Mouse (Mus musculus): ENCODE results near the gene Pdxp. TPM values are rescaled to one million over a fixed set of nuclear protein-coding genes. Genes with fewer than 3 reads are reported as not detected.

Gene Pdxp
- polyA plus RNA-seq, 1 experiment from 2014 or later, result 20.3 TPM

DNA sequence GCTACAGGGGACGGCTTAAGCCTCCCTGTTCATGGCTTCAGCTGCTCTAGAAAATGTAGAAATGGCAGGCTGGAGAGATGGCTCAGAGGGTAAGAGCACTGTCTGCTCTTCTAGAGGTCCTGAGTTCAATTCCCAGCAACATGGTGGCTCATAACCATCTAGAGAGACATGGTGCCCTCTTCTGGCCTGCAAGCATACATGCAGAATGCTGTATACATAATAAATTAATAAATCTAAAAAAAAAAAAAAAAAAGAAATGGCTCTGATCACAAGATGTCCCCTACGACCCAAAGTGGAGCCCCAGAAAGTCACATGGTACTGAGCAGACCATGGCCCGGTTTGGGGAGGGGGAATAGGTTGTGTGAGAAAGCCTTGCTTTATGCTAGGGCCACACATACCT lies 41.9 kb downstream of the Pdxp start:
- H3K9me3 ChIP-seq, result no peaks in the 10 kb centered on the region
- H3K27ac ChIP-seq, result no peak overlapping the region
- H3K27me3 ChIP-seq, result no peaks in the 10 kb centered on the region
- H3K36me3 ChIP-seq, result peaks cover 63% of the 10 kb centered on the region
- H3K9ac ChIP-seq, result no peak overlapping the region
- no peak overlapping the region for H3K4me3 ChIP-seq
- H3K4me2 ChIP-seq (replicated peaks), result no peak overlapping the region
- no peak for ATAC-seq (ENCODE audit: low FRiP score, low read depth)
- H3K4me1 ChIP-seq, result peaks cover 16% of the 10 kb centered on the region
- 72% methylated on average over 3 of the region's 3 CpGs for WGBS

DNA sequence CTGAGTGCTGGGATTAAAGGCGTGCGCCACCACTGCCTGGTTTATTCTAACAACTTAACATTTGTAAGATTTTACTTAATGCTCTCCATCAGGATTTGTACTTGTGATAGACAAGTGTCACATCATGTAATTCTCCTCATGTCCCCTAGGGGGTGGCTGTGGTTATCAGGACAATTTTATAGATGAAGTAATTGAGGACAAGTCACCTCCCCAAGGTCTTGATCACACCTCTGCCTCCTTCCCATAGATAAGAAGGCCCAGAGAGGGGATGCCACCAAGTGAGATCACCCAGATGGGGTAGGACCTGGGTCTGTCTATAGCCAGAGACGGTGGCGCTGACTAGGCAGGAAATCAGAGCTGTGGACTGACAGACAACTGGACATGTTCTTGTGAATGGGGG lies 42.6 kb downstream of the Pdxp start:
- no peaks in the 10 kb centered on the region for H3K27me3 ChIP-seq
- no peak overlapping the region for H3K9ac ChIP-seq
- no peak overlapping the region for H3K4me3 ChIP-seq
- H3K27ac ChIP-seq, result no peak overlapping the region
- no peaks in the 10 kb centered on the region for H3K9me3 ChIP-seq
- peaks cover 16% of the 10 kb centered on the region for H3K4me1 ChIP-seq
- H3K36me3 ChIP-seq, result peaks cover 68% of the 10 kb centered on the region
- H3K4me2 ChIP-seq (replicated peaks), result no peak overlapping the region
- ATAC-seq (ENCODE audit: low FRiP score, low read depth), result no peak
- 79% methylated on average over 4 of the region's 4 CpGs for WGBS

DNA sequence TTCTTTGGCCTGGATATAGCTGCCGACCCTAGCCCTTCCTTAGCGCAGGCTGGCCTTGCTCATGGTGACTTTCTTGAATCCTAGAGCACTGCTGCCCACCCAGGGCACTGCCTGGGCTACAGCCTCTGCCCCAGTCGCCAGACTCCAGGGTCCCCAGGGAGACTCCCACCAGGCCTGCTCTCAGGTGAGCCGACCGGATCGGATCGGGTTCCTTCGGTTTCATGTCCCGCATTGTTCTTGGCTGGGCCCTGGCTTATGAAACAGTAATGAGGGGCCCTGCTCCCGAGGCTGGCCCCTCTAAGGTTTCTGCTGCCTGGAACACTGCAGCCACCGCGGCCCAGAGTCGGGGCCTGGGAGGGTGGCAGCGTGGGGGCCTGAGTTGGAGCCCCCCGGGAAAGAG lies 43.3 kb downstream of the Pdxp start:
- H3K4me3 ChIP-seq, result no peak overlapping the region
- peaks cover 70% of the 10 kb centered on the region for H3K36me3 ChIP-seq
- whole genome bisulfite sequencing, result 44% methylated on average over 15 of the region's 15 CpGs
- ATAC-seq (ENCODE audit: low FRiP score, low read depth), result 0 out of 2 replicates have a peak, but pooled peaks have one; percentile 12
- H3K9me3 ChIP-seq, result no peaks in the 10 kb centered on the region
- no peaks in the 10 kb centered on the region for H3K27me3 ChIP-seq
- peaks cover 16% of the 10 kb centered on the region for H3K4me1 ChIP-seq
- H3K9ac ChIP-seq, result peak overlapping the region; percentile 48
- peak overlapping the region; percentile 58; the same call in 1 of the 2 replicates for H3K27ac ChIP-seq
- H3K4me2 ChIP-seq (replicated peaks), result peak overlapping the region; percentile 32; the same call in 1 of the 2 replicates

DNA sequence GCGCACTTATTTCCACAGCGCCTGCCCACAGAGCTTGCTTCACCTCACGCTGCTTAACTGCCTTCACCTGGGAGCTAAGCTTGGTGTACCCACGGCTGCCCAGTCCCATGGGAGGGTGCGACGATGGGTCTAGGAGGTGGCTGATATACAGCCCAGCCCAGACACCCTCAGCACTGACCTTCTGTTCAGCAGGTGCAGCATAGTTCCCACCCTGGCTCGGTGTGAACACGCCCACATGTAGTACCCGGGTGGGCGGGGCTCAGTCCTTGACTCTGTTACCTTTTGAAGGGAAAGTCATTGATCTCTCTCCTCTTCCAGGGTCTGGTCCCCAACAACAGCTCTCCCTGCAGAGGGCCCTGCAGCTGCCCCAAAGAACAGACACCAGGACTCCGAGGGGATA lies 45.8 kb downstream of the Pdxp start:
- no peak overlapping the region for H3K4me2 ChIP-seq (replicated peaks)
- H3K9me3 ChIP-seq, result no peaks in the 10 kb centered on the region
- H3K36me3 ChIP-seq, result peaks cover 54% of the 10 kb centered on the region
- H3K4me3 ChIP-seq, result no peak overlapping the region
- H3K27me3 ChIP-seq, result no peaks in the 10 kb centered on the region
- no peak overlapping the region for H3K27ac ChIP-seq
- no peak overlapping the region for H3K9ac ChIP-seq
- WGBS, result 83% methylated on average over 11 of the region's 11 CpGs
- no peak for ATAC-seq (ENCODE audit: low FRiP score, low read depth)
- H3K4me1 ChIP-seq, result peaks cover 28% of the 10 kb centered on the region

DNA sequence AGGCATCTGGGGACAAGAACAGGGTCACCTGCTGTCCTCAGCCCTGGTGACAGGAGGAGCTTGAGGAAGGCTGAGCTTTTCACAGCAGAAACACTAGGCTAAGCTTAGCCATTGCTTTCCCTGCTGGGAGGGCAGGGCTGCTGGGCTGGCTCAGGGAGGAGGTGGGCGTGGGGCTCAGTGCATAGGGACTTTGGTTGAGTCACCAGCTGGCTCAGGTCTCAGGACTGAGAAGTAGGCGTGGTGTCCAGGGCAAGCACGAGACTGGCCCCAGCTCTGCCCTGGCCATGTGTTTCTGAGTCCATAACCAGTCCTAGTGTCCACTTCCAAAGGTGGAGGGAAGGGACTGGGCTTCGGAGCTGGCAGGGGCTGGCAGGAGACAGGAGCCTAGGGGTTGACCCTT lies 46.4 kb downstream of the Pdxp start:
- no peak for ATAC-seq (ENCODE audit: low FRiP score, low read depth)
- 83% methylated on average over 4 of the region's 4 CpGs for WGBS
- Histone ChIP-seq H3K36me3 (peaks cover 50% of the 10 kb centered on the region), H3K4me1 (peaks cover 28% of the 10 kb centered on the region), H3K9me3 (no peaks in the 10 kb centered on the region), H3K27me3 (no peaks in the 10 kb centered on the region), H3K4me3 (no peak overlapping the region), H3K4me2 (replicated peaks) (no peak overlapping the region), H3K9ac (0 out of 2 replicates have a peak overlapping the region, but pooled peaks have one; percentile 13), H3K27ac (no peak overlapping the region)

DNA sequence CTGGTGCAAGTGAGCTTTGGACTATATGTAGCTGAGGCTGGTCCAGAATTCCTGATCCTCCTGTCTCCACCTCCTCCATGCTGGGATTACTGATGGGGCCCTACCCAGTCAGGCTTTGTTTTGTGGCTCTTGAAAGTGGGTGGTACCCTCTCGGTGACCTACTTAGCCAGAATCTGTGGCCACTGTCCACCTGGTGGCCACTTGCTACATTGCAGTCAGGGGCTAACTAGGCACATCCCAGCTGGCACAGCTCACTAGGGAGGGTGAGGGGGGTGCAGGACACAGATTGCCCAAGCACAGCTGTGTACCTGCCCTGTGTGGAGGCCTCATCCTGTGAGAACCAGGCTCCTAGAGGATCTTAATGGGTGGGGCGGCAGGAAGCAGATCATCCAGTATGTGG lies 49.2 kb downstream of the Pdxp start:
- H3K9ac ChIP-seq, result no peak overlapping the region
- WGBS, result 45% methylated on average over 2 of the region's 2 CpGs
- H3K4me2 ChIP-seq (replicated peaks), result no peak overlapping the region
- no peak overlapping the region for H3K27ac ChIP-seq
- H3K27me3 ChIP-seq, result no peaks in the 10 kb centered on the region
- peaks cover 12% of the 10 kb centered on the region for H3K4me1 ChIP-seq
- no peaks in the 10 kb centered on the region for H3K9me3 ChIP-seq
- H3K4me3 ChIP-seq, result no peak overlapping the region
- peaks cover 65% of the 10 kb centered on the region for H3K36me3 ChIP-seq
- peak; percentile 34; the same call in 1 of the 2 replicates for ATAC-seq (ENCODE audit: low FRiP score, low read depth)

Small RNA genes lying within 50 kb of the gene (microRNA-seq; reads per million reads assigned to microRNA genes)
- gene Mir6955, result not detected

Other genes starting within 250 kb of the Pdxp start
- gene Elfn2, start 195.1 kb upstream of the Pdxp start, polyA plus RNA-seq (2015; fragmentation: Nextera tagmentation; extraction: Ambion mirVana), result 0.05 and 0.11 TPM in 2 replicates
- 14.1 and 15.0 TPM in 2 replicates for gene Mfng, start 140.4 kb upstream of the Pdxp start, polyA plus RNA-seq (2015; fragmentation: Nextera tagmentation; extraction: Ambion mirVana)
- 3.0 TPM in 2 replicates for gene Card10, start 110.9 kb upstream of the Pdxp start, polyA plus RNA-seq (2015; fragmentation: Nextera tagmentation; extraction: Ambion mirVana)
- 17.9 and 19.1 TPM in 2 replicates for gene Cdc42ep1, start 71.3 kb upstream of the Pdxp start, polyA plus RNA-seq (2015; fragmentation: Nextera tagmentation; extraction: Ambion mirVana)
- gene Lgals2, start 58.4 kb upstream of the Pdxp start, polyA plus RNA-seq (2015; fragmentation: Nextera tagmentation; extraction: Ambion mirVana), result 0.47 and 0.53 TPM in 2 replicates
- gene Gga1, start 36.7 kb upstream of the Pdxp start, polyA plus RNA-seq (2015; fragmentation: Nextera tagmentation; extraction: Ambion mirVana), result 42.0 and 46.5 TPM in 2 replicates
- 0.34 and 0.71 TPM in 2 replicates for gene Gm49510, start 14.3 kb upstream of the Pdxp start, polyA plus RNA-seq (2015; fragmentation: Nextera tagmentation; extraction: Ambion mirVana)
- gene Sh3bp1, start 14.2 kb upstream of the Pdxp start, polyA plus RNA-seq (2015; fragmentation: Nextera tagmentation; extraction: Ambion mirVana), result 43.7 and 51.3 TPM in 2 replicates
- gene Lgals1, start 12.8 kb downstream of the Pdxp start, polyA plus RNA-seq (2015; fragmentation: Nextera tagmentation; extraction: Ambion mirVana), result 1,866 and 1,947 TPM in 2 replicates
- 55.7 and 60.0 TPM in 2 replicates for gene Nol12, start 21.0 kb downstream of the Pdxp start, polyA plus RNA-seq (2015; fragmentation: Nextera tagmentation; extraction: Ambion mirVana)
- 42.0 and 50.2 TPM in 2 replicates for gene Triobp, start 33.8 kb downstream of the Pdxp start, polyA plus RNA-seq (2015; fragmentation: Nextera tagmentation; extraction: Ambion mirVana)
- gene H1f0, start 114.5 kb downstream of the Pdxp start, polyA plus RNA-seq (2015; fragmentation: Nextera tagmentation; extraction: Ambion mirVana), result 558 and 589 TPM in 2 replicates
- not detected in 2 replicates for gene Galr3, start 128.0 kb downstream of the Pdxp start, polyA plus RNA-seq (2015; fragmentation: Nextera tagmentation; extraction: Ambion mirVana)
- gene Ankrd54, start 149.0 kb downstream of the Pdxp start, polyA plus RNA-seq (2015; fragmentation: Nextera tagmentation; extraction: Ambion mirVana), result 51.9 and 52.8 TPM in 2 replicates
- gene Eif3l, start 161.3 kb downstream of the Pdxp start, polyA plus RNA-seq (2015; fragmentation: Nextera tagmentation; extraction: Ambion mirVana), result 221 and 229 TPM in 2 replicates
- gene Micall1, start 195.0 kb downstream of the Pdxp start, polyA plus RNA-seq (2015; fragmentation: Nextera tagmentation; extraction: Ambion mirVana), result 8.9 and 10.6 TPM in 2 replicates
- gene Polr2f, start 227.1 kb downstream of the Pdxp start, polyA plus RNA-seq (2015; fragmentation: Nextera tagmentation; extraction: Ambion mirVana), result 293 and 294 TPM in 2 replicates
- 5.6 and 7.5 TPM in 2 replicates for gene 1700088E04Rik, start 227.3 kb downstream of the Pdxp start, polyA plus RNA-seq (2015; fragmentation: Nextera tagmentation; extraction: Ambion mirVana)

Measured in limb, embryonic 13.5 days (tissue).